Mouse (Mus musculus) midbrain, embryonic 12.5 days (tissue): Measurements from ENCODE around the gene Defa21. TPM values are rescaled to one million over a fixed set of nuclear protein-coding genes. Genes with fewer than 3 reads are reported as not detected.
"Not testable (repeated sequence)": the region's sequence is repeated elsewhere in the genome, so short reads cannot be mapped to it uniquely, and the experiment has no call there.

Source experiments
- ATAC-seq: fragments of 200-750 bp; cut with Nextera tagmentation; 2 replicates; pipeline ENCODE4 v1.8.0; 2017; ENCODE audit warnings: low read depth, moderate TSS enrichment, moderate library complexity; ENCODE audit not compliant: low FRiP score
- H3K27ac ChIP-seq: fragments of 300-500 bp; sonication (generic); replicated peaks from 2 replicates; pipeline ENCODE4 v1.5.1; 2016; ENCODE audit warnings: mild to moderate bottlenecking
- H3K27me3 ChIP-seq: fragments of 300-500 bp; sonication (generic); 2 replicates; pipeline ENCODE4 v1.6.1; 2016; ENCODE audit warnings: mild to moderate bottlenecking
- H3K36me3 ChIP-seq: fragments of 300-500 bp; sonication (generic); 2 replicates; pipeline ENCODE4 v1.6.1; 2016
- H3K4me1 ChIP-seq: fragments of 300-500 bp; sonication (generic); 2 replicates; pipeline ENCODE4 v1.6.1; 2016
- H3K4me2 ChIP-seq: fragments of 300-500 bp; sonication (generic); replicated peaks from 2 replicates; pipeline ENCODE4 v1.6.1; 2016; ENCODE audit warnings: mild to moderate bottlenecking, moderate library complexity
- H3K4me3 ChIP-seq: fragments of 300-500 bp; sonication (generic); 2 replicates; pipeline ENCODE4 v1.5.1; 2016; ENCODE audit warnings: mild to moderate bottlenecking
- H3K9ac ChIP-seq: fragments of 300-500 bp; sonication (generic); replicated peaks from 2 replicates; pipeline ENCODE4 v1.6.1; 2016; ENCODE audit warnings: mild to moderate bottlenecking, moderate library complexity
- H3K9me3 ChIP-seq: fragments of 300-500 bp; sonication (generic); 2 replicates; pipeline ENCODE4 v1.6.1; 2016; ENCODE audit warnings: mild to moderate bottlenecking
- WGBS: fragments of 180-500 bp; shearing (Covaris S2); methylation state at CpG from one replicate; pipeline ENCODE4 v1.1.7; 2016; 5-methylcytosine and 5-hydroxymethylcytosine counted together
- polyA plus RNA-seq: library from polyadenylated mRNA; unstranded; fragments of >200 nt; fragmentation: Nextera tagmentation; extraction: Ambion mirVana; gene quantifications from 2 replicates; pipeline ENCODE4 v1.2.1, GENCODE M21; 2016

Defa21 gene
- polyA plus RNA-seq = not detected in 2 replicates

DNA sequence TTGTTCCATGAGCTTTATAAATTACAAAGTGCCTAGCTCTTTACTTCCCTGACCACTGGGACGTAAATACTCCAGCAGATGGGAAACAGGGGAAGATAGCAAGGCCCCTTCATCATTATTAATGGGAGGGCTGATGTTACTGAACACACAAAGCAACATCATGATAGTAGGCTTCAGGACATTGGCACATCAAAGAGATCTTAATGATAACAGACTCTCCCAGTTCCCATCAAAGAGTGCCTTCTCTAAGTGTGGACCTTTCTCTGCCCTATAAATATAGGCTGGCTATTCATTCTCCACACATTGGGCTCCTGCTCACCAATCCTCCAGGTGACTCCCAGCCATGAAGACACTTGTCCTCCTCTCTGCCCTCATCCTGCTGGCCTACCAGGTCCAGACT is at the start of gene Defa21:
Defa21 (plus strand) TSS at position 301 of the 400 bp plus-strand sequence.
- H3K4me3 ChIP-seq, H3K4me2 ChIP-seq, H3K27ac ChIP-seq, H3K9me3 ChIP-seq, ATAC-seq, H3K27me3 ChIP-seq, H3K4me1 ChIP-seq, H3K9ac ChIP-seq, H3K36me3 ChIP-seq: not testable (repeated sequence)
- no CpG with 5 or more reads among the region's 1 CpGs for WGBS

DNA sequence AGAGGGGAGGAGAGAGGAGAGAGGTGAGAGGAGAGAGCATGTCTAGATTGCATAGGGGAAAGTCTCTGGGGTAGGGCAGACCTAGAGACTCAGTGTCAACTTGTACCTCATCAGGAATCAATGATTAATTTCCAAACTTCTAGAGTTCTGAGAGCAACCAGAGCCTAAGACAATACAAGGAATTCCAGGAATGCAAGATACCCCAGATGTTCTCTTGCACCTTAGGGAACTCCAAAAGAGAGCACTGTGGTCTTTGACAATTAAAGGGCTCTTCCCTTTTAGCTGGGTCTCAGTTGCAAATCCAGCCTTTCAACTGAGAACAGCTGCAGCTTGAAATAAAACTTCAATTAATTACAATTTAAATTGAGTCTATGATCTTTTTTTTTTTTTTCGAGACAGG is 45.5 kb upstream of the Defa21 start:
- no peaks in the 10 kb centered on the region for H3K36me3 ChIP-seq
- no peak overlapping the region for H3K4me3 ChIP-seq
- H3K27ac ChIP-seq = no peak overlapping the region
- H3K9ac ChIP-seq = no peak overlapping the region
- H3K4me2 ChIP-seq = no peak overlapping the region
- peaks cover 23% of the 10 kb centered on the region for H3K9me3 ChIP-seq
- H3K27me3 ChIP-seq = no peaks in the 10 kb centered on the region
- WGBS = 31% methylated on average over 1 of the region's 1 CpGs
- no peaks in the 10 kb centered on the region for H3K4me1 ChIP-seq
- ATAC-seq = no peak

DNA sequence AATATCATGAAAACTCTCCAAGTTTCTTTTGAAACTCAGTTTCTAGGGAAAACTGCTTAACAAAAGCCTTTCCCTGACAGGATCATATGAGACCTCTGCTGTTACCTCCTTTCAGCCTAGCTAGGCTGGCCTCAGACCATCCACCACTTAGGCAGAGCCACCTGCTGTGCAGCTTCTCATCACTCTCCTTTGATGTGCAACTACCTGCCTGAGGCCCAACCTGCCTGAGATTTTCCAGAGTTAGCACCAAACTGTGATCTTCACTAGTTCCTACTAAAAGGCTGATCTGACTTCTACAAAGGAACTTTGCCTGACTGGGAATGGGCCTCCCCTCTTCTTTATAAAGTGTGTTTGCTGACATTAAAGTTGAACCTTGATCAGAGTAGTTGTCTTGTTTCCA is 31.3 kb upstream of the Defa21 start:
- not testable (repeated sequence) for H3K27me3 ChIP-seq, H3K4me3 ChIP-seq, ATAC-seq, H3K9ac ChIP-seq, H3K9me3 ChIP-seq, H3K4me2 ChIP-seq, H3K4me1 ChIP-seq, H3K27ac ChIP-seq, H3K36me3 ChIP-seq

DNA sequence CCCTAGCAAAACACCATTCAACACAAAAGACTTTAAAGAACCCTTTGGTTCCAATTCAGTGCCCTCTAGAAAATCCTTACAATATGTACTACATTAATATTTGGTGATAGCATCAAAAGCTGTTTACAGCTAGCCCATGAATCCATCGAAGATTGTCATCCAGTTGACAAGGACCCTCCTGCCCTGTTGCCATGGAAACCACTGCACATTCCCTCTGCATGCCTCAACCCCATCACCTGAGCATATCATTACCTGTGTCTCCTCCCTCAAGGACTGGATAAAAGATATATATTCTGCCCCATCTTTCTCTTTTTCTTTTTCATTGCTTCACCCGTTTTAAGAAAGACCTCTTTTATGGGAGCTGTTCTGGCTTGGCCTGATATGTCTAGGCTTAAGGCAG is 28.6 kb upstream of the Defa21 start:
- H3K27me3 ChIP-seq = no peaks in the 10 kb centered on the region
- WGBS = 75% methylated on average over 2 of the region's 2 CpGs
- no peak overlapping the region for H3K4me2 ChIP-seq
- H3K4me1 ChIP-seq = no peaks in the 10 kb centered on the region
- H3K9me3 ChIP-seq = peaks cover 11% of the 10 kb centered on the region; the same call in 1 of the 2 replicates
- H3K4me3 ChIP-seq = no peak overlapping the region
- no peak overlapping the region for H3K27ac ChIP-seq
- ATAC-seq = no peak
- no peaks in the 10 kb centered on the region for H3K36me3 ChIP-seq
- H3K9ac ChIP-seq = no peak overlapping the region

DNA sequence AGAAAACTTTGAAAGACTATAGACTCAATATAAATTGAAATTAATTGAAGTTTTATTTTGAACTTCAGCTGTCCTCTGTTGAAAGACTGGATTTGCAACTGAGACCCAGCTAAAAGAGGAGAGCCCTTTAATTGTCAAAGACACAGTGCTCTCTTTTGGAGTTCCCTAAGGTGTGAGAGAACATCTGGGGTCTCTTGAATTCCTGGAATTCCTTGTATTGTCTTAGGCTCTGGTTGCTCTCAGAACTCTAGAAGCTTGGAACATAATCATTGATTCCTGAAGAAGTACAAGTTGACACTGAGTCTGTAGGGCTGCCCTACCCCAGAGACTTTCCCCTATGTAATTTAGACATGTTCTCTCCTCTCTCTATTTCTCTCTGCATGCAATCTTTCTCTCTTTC is 28.1 kb upstream of the Defa21 start:
- H3K27me3 ChIP-seq = no peaks in the 10 kb centered on the region
- no peaks in the 10 kb centered on the region for H3K36me3 ChIP-seq
- no peak overlapping the region for H3K4me3 ChIP-seq
- no peak for ATAC-seq
- peaks cover 11% of the 10 kb centered on the region; the same call in 1 of the 2 replicates for H3K9me3 ChIP-seq
- no peak overlapping the region for H3K27ac ChIP-seq
- no peaks in the 10 kb centered on the region for H3K4me1 ChIP-seq
- H3K4me2 ChIP-seq = no peak overlapping the region
- no peak overlapping the region for H3K9ac ChIP-seq

DNA sequence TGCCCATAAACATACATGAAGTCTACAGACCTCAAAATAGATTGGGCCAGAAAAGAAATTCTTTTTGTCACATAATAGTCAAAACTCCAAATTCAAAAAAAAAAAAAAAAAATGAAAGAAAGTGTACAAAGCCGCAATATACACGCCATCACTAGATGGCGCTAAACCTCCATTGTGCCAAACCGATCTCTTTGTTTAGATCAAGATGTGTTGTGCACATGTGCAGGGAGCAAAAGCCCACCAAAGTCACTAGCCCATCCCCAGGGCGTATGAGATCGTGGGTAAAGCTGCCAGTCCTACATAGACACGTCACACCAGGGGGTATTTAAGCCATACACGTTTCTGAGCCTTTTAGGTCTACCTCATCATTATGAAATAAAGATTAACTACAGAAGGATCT is 24.2 kb upstream of the Defa21 start:
- Histone ChIP-seq H3K9ac (no peak overlapping the region), H3K9me3 (peaks cover 13% of the 10 kb centered on the region; the same call in 1 of the 2 replicates), H3K4me3 (no peak overlapping the region), H3K4me2 (no peak overlapping the region), H3K36me3 (no peaks in the 10 kb centered on the region), H3K27me3 (no peaks in the 10 kb centered on the region), H3K4me1 (no peaks in the 10 kb centered on the region), H3K27ac (no peak overlapping the region)
- ATAC-seq = no peak
- 49% methylated on average over 8 of the region's 8 CpGs for WGBS

DNA sequence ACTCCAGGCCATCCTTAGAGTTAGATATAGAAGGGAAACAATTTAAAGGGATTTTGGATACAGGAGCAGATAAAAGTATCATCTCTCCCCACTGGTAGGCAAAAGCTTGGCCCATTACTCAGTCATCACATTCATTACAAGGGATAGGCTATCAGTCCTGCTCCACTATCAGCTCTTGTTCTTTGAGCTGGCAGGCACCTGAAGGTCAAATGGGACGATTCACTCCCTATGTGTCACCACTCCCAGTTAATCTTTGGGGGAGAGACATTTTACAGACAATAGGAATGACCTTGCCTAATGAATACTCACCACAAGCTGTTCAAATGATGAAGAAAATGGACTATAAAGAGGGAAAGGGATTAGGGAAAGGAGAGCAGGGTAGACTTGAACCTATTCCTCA is 18.5 kb upstream of the Defa21 start:
- no peak overlapping the region for H3K4me2 ChIP-seq
- H3K27ac ChIP-seq = no peak overlapping the region
- no peak for ATAC-seq
- H3K4me1 ChIP-seq = no peaks in the 10 kb centered on the region
- H3K27me3 ChIP-seq = no peaks in the 10 kb centered on the region
- H3K4me3 ChIP-seq = no peak overlapping the region
- WGBS = 43% methylated on average over 1 of the region's 1 CpGs
- no peaks in the 10 kb centered on the region for H3K36me3 ChIP-seq
- H3K9me3 ChIP-seq = peaks cover 19% of the 10 kb centered on the region; the same call in 1 of the 2 replicates
- H3K9ac ChIP-seq = no peak overlapping the region

DNA sequence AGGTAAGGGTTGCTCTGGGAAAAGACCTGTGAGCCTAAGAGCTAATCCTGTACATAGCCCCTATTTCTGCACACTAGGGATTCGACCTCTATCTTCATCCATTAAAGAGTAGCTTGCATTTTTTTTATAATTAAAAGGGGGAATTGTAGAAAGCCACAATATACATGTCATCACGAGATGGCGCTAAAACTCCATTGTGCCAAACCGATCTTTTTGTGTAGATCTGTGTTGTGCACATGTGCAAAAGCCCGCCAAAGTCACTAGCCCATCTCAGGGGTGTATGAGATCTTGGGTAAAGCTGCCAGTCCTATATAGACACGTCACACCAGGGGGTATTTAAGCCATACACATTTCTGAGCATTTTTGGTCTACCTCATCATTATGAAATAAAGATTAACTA is 16.8 kb upstream of the Defa21 start:
- peaks cover 25% of the 10 kb centered on the region; the same call in 1 of the 2 replicates for H3K9me3 ChIP-seq
- H3K4me3 ChIP-seq, H3K4me1 ChIP-seq, H3K27ac ChIP-seq, ATAC-seq, H3K9ac ChIP-seq, H3K4me2 ChIP-seq, H3K36me3 ChIP-seq, H3K27me3 ChIP-seq: not testable (repeated sequence)
- WGBS = 46% methylated on average over 6 of the region's 6 CpGs

DNA sequence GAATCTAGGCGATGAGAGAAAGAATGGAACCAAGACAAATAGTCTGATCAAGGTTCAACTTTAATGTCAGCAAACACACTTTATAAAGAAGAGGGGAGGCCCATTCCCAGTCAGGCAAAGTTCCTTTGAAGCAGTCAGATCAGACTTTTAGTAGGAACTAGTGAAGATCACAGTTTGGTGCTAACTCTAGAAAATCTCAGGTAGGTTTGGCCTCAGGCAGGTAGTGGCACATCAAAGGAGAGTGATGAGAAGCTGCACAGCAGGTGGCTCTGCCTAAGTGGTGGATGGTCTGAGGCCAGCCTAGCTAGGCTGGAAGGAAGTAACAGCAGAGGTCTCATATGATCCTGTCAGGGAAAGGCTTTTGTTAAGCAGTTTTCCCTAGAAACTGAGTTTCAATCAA is 14.8 kb upstream of the Defa21 start:
- peaks cover 25% of the 10 kb centered on the region; the same call in 1 of the 2 replicates for H3K9me3 ChIP-seq
- not testable (repeated sequence) for H3K4me1 ChIP-seq, H3K36me3 ChIP-seq, H3K27me3 ChIP-seq, H3K4me3 ChIP-seq, H3K9ac ChIP-seq, ATAC-seq, H3K27ac ChIP-seq, H3K4me2 ChIP-seq
- 86% methylated on average over 1 of the region's 1 CpGs for WGBS

DNA sequence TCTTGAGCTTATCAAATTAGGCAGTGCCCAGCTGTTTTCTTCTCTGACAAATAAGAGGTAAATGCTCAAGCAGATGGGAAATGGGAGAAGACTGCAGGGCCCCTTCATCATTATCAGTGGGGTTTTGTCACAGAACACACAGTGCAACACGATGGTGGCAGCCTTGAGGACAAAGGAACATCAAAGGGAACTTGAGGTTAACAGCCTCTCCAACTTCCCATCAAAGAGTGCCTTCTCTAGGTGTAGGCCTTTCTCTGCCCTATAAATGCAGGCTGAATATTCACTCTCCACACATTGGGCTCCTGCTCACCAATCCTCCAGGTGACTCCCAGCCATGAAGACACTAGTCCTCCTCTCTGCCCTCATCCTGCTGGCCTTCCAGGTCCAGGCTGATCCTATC is 29.4 kb downstream of the Defa21 start, which contains the start of gene Defa23:
Defa23 (plus strand) TSS at position 301 of the 400 bp plus-strand sequence.
- H3K27ac ChIP-seq, H3K4me2 ChIP-seq, H3K9me3 ChIP-seq, H3K4me3 ChIP-seq, ATAC-seq, H3K27me3 ChIP-seq, H3K9ac ChIP-seq, H3K4me1 ChIP-seq, H3K36me3 ChIP-seq: not testable (repeated sequence)
- WGBS = no CpG with 5 or more reads among the region's 1 CpGs

DNA sequence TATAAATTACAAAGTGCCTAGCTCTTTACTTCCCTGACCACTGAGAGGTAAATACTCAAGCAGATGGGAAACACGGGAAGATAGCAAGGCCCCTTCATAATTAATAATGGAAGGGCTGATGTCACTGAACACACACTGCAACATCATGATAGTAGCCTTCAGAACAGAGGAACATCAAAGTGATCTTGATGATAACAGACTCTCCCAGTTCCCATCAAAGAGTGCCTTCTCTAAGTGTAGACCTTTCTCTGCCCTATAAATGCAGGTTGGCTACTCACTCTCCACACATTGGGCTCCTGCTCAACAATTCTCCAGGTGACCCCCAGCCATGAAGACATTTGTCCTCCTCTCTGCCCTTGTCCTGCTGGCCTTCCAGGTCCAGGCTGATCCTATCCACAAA is 39.4 kb downstream of the Defa21 start, which contains the start of gene Defa35:
Defa35 (plus strand) TSS at position 301 of the 400 bp plus-strand sequence.
- not testable (repeated sequence) for H3K27me3 ChIP-seq, H3K27ac ChIP-seq, H3K9ac ChIP-seq, H3K36me3 ChIP-seq, H3K9me3 ChIP-seq, H3K4me1 ChIP-seq, H3K4me2 ChIP-seq, ATAC-seq, H3K4me3 ChIP-seq
- 76% methylated on average over 1 of the region's 1 CpGs for WGBS
